Mouse (Mus musculus): ENCODE data around the gene Krtap5-1. TPM values are rescaled to one million over a fixed set of nuclear protein-coding genes. Genes with fewer than 3 reads are reported as not detected.
"Not testable (repeated sequence)": the region's sequence is repeated elsewhere in the genome, so short reads cannot be mapped to it uniquely, and the experiment has no call there.

Krtap5-1 gene
- polyA plus RNA-seq, 1 experiment from 2014 or later, result not detected

DNA sequence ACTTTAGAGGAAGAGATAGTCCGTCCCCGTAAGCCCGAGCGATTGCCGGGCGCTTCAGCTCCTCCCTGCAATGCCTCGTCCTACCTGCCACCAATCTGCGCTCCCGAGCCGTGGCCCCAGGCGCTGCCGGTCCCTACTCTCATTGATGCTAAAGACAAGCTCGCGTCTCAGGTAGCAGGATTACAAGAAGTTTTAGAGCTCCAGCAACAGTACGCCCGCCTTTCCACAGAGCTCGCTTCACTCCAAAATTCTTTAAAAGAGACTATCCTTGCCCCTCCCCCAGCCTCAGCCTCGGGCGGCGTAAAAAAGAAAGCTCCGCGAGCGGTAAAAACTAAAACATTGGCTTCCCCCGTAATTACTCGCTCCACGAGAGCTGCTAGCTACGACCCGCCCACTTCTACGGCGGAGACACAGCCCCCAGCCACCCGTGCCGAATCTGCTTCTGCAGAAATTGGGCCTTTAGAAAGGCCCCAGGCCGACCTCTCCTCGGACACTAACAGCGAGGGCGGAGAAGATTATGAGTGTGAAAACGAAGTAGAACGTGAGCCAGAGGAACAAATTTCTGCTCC is 12.8 kb downstream of the Krtap5-1 start:
- Histone ChIP-seq H3K4me3 (ENCODE audit: low read length) (peak overlapping the region; percentile 71), H3K4me2 (ENCODE audit: low read length) (peak overlapping the region; percentile 93), H3K4me1 (ENCODE audit: control insufficient read depth, insufficient read depth, low read depth, low read length) (peaks cover 10% of the 10 kb centered on the region), H3K9me3 (ENCODE audit: control insufficient read depth, low read length) (no peaks in the 10 kb centered on the region), H3K36me3 (ENCODE audit: control insufficient read depth, insufficient read depth, low read length) (no peaks in the 10 kb centered on the region), H3K27me3 (replicated peaks; ENCODE audit: control insufficient read depth, insufficient read depth, low read length) (no peaks in the 10 kb centered on the region), H3K9ac (ENCODE audit: low read depth, low read length) (peak overlapping the region; percentile 62), H3K27ac (ENCODE audit: low read depth, low read length) (peak overlapping the region; percentile 68)
- peak; percentile 70 for ATAC-seq
- under 1% methylated on average over 38 of the region's 38 CpGs for WGBS

DNA sequence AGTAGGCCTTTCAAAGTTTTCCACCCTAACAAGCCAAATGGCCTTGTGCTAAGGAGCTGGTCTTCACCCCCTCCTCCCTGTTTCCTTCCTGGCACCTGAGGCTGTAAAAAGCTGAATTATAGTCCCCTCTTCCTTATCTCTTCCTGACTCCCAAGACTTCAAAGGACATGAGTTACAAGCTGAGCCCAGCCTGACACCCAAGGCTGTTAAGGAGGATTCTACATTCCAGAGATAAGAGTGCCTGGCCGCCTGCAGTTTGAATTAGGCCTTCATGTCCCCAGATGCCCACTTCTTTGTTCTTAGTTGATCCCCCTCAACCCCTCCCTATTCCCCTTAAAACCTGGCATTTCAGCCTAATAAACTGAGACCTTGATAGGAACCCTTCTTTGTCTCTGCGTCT is 14.1 kb downstream of the Krtap5-1 start:
- not testable (repeated sequence) for H3K4me2 ChIP-seq (ENCODE audit: low read length); H3K9ac ChIP-seq (ENCODE audit: low read depth, low read length); H3K4me3 ChIP-seq (ENCODE audit: low read length); H3K27me3 ChIP-seq (replicated peaks; ENCODE audit: control insufficient read depth, insufficient read depth, low read length); H3K27ac ChIP-seq (ENCODE audit: low read depth, low read length); ATAC-seq; H3K36me3 ChIP-seq (ENCODE audit: control insufficient read depth, insufficient read depth, low read length); H3K9me3 ChIP-seq (ENCODE audit: control insufficient read depth, low read length)
- peaks cover 10% of the 10 kb centered on the region for H3K4me1 ChIP-seq (ENCODE audit: control insufficient read depth, insufficient read depth, low read depth, low read length)
- WGBS, result 37% methylated on average over 2 of the region's 2 CpGs

DNA sequence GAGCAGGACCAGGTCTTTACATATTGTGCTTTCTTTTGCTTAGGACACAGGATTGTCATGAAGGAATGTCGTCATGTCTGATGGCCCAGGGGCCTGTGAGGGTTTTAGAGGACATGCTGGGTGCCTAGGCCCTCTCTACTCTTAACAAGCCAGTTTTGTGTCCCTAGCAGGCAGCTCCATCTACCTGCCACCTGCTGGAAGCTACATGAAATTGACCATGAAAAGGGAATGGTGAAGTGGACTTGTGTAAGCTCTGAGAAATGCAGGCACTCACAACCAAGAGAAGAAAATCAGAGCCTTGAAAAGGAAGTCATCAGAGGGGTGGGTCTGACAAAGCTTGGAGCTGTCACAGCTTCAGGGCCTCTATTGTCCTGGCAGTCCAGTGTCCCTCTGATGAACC is 17.6 kb downstream of the Krtap5-1 start:
- not testable (repeated sequence) for H3K9me3 ChIP-seq (ENCODE audit: control insufficient read depth, low read length); H3K4me3 ChIP-seq (ENCODE audit: low read length); H3K4me2 ChIP-seq (ENCODE audit: low read length); H3K27me3 ChIP-seq (replicated peaks; ENCODE audit: control insufficient read depth, insufficient read depth, low read length); ATAC-seq; H3K4me1 ChIP-seq (ENCODE audit: control insufficient read depth, insufficient read depth, low read depth, low read length); H3K27ac ChIP-seq (ENCODE audit: low read depth, low read length); H3K9ac ChIP-seq (ENCODE audit: low read depth, low read length); H3K36me3 ChIP-seq (ENCODE audit: control insufficient read depth, insufficient read depth, low read length)
- 71% methylated on average over 1 of the region's 1 CpGs for WGBS

DNA sequence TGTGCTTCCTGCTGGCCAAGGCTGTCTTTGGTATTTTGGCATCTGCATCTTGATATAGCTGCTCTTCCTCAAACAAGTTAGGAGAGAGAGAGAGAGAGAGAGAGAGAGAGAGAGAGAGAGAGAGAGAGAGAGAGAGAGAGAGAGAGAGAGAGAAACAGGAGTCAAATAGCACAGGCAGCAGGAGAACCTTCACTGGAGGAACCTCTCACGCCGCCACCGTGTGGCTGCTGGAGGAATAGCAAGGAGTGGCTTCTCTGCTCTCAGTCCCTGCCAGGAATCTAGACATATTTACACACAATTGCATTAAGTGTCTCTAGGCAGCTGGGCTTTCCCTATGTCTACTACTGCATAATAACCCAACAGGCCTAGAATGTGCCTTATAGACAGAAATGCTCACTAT is 18.7 kb downstream of the Krtap5-1 start:
- H3K27me3 ChIP-seq (replicated peaks; ENCODE audit: control insufficient read depth, insufficient read depth, low read length); H3K27ac ChIP-seq (ENCODE audit: low read depth, low read length); H3K4me1 ChIP-seq (ENCODE audit: control insufficient read depth, insufficient read depth, low read depth, low read length); H3K9ac ChIP-seq (ENCODE audit: low read depth, low read length); H3K4me3 ChIP-seq (ENCODE audit: low read length); H3K4me2 ChIP-seq (ENCODE audit: low read length); H3K9me3 ChIP-seq (ENCODE audit: control insufficient read depth, low read length); H3K36me3 ChIP-seq (ENCODE audit: control insufficient read depth, insufficient read depth, low read length): not testable (repeated sequence)
- WGBS, result 0% methylated on average over 3 of the region's 3 CpGs
- peak; percentile 77 for ATAC-seq

DNA sequence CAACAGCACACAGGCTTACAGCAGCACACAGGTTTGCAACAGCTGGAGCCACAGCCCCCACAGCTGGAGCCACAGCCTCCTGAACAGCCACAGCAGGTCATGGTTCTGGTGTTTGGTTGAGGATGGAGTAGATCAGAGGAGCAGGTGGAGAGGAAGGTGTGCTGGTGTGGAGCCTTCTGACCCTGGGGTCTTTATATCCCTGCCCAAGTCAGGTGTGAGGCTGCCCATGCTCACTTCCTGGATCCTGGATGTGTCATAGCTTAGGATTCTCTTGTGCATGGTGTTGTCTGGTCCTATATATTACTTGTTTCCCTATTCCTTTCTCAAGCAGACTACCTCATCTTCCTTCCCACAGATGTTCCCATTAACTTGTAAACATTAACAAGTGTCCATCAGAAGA is 22.7 kb downstream of the Krtap5-1 start, which contains the start of gene Gm4559:
TSS of gene Gm4559 (minus strand) at position 101 of the 400 bp plus-strand sequence.
- H3K4me1 ChIP-seq (ENCODE audit: control insufficient read depth, insufficient read depth, low read depth, low read length); H3K9me3 ChIP-seq (ENCODE audit: control insufficient read depth, low read length); H3K27ac ChIP-seq (ENCODE audit: low read depth, low read length); H3K4me3 ChIP-seq (ENCODE audit: low read length); H3K9ac ChIP-seq (ENCODE audit: low read depth, low read length); H3K4me2 ChIP-seq (ENCODE audit: low read length); ATAC-seq; H3K36me3 ChIP-seq (ENCODE audit: control insufficient read depth, insufficient read depth, low read length); H3K27me3 ChIP-seq (replicated peaks; ENCODE audit: control insufficient read depth, insufficient read depth, low read length): not testable (repeated sequence)

DNA sequence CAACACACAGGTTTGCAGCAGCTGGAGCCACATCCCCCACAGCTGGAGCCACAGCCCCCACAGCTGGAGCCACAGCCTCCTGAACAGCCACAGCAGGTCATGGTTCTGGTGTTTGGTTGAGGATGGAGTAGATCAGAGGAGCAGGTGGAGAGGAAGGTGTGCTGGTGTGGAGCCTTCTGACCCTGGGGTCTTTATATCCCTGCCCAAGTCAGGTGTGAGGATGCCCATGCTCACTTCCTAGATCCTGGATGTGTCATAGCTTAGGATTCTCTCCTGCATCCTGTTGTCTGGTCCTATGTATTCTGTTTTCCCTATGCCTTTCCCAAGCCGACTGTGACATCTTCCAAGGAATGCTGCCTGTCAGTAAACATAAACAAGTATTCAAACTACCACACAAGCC is 38.7 kb downstream of the Krtap5-1 start, which contains the start of gene Gm2431:
TSS of gene Gm2431 (minus strand) at position 101 of the 400 bp plus-strand sequence.
- not testable (repeated sequence) for H3K27ac ChIP-seq (ENCODE audit: low read depth, low read length); H3K9ac ChIP-seq (ENCODE audit: low read depth, low read length); H3K4me2 ChIP-seq (ENCODE audit: low read length); H3K36me3 ChIP-seq (ENCODE audit: control insufficient read depth, insufficient read depth, low read length); ATAC-seq; H3K4me3 ChIP-seq (ENCODE audit: low read length); H3K27me3 ChIP-seq (replicated peaks; ENCODE audit: control insufficient read depth, insufficient read depth, low read length); H3K4me1 ChIP-seq (ENCODE audit: control insufficient read depth, insufficient read depth, low read depth, low read length); H3K9me3 ChIP-seq (ENCODE audit: control insufficient read depth, low read length)
- 67% methylated on average over 1 of the region's 1 CpGs for WGBS

DNA sequence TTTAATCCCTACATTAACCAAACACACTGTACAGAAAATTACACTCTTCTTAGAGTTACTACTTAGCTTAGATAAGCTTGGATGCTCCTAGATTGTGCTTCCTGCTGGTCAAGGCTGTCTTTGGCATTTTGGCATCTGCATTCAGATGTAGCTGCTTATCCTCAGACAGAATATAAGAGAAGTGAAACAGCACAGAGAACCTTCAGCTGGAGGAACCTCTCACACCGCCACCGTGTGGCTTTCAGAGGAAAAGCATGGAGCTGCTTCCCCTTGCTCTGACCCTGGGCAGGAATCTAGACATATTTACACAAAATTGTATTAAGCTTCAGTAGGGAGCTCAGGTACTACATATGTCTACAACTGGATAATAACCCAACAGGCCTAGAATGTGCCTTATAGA is 41.4 kb downstream of the Krtap5-1 start:
- Histone ChIP-seq H3K4me1 (ENCODE audit: control insufficient read depth, insufficient read depth, low read depth, low read length) (no peaks in the 10 kb centered on the region), H3K36me3 (ENCODE audit: control insufficient read depth, insufficient read depth, low read length) (no peaks in the 10 kb centered on the region), H3K9me3 (ENCODE audit: control insufficient read depth, low read length) (no peaks in the 10 kb centered on the region), H3K4me3 (ENCODE audit: low read length) (no peak overlapping the region), H3K27ac (ENCODE audit: low read depth, low read length) (no peak overlapping the region), H3K4me2 (ENCODE audit: low read length) (no peak overlapping the region), H3K9ac (ENCODE audit: low read depth, low read length) (no peak overlapping the region), H3K27me3 (replicated peaks; ENCODE audit: control insufficient read depth, insufficient read depth, low read length) (no peaks in the 10 kb centered on the region)
- WGBS, result 0% methylated on average over 2 of the region's 2 CpGs
- ATAC-seq, result peak; percentile 61; the same call in 1 of the 2 replicates

DNA sequence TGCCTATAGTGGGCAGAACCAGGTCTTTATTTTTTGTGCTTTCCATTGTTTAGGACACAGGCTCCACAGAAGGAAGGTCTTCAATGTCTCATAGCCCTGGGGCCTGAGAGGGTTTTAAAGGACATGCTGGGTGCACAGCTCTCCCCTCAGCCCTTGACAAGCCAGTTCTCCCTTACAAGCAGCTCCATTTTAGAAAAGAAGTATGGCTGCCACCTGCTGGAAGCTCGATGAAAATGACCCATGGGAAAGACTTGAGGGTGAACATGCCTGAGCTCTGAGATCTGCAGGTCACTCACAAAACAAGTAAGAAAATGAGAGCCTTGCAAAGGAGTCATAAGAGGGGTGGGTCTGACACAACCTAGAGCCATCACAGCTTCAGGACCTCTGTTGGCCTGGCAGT is 47.1 kb downstream of the Krtap5-1 start:
- Histone ChIP-seq H3K4me1 (ENCODE audit: control insufficient read depth, insufficient read depth, low read depth, low read length) (no peaks in the 10 kb centered on the region), H3K9ac (ENCODE audit: low read depth, low read length) (no peak overlapping the region), H3K27ac (ENCODE audit: low read depth, low read length) (no peak overlapping the region), H3K36me3 (ENCODE audit: control insufficient read depth, insufficient read depth, low read length) (no peaks in the 10 kb centered on the region), H3K9me3 (ENCODE audit: control insufficient read depth, low read length) (no peaks in the 10 kb centered on the region), H3K4me3 (ENCODE audit: low read length) (no peak overlapping the region), H3K27me3 (replicated peaks; ENCODE audit: control insufficient read depth, insufficient read depth, low read length) (no peaks in the 10 kb centered on the region), H3K4me2 (ENCODE audit: low read length) (no peak overlapping the region)
- no peak for ATAC-seq
- 0% methylated on average over 1 of the region's 1 CpGs for WGBS

Measured in hindbrain, embryonic 16.5 days (tissue).